Mouse (Mus musculus) heart, postnatal 36 days (tissue): ENCODE measurements at regions not wholly inside any gene's neighbourhood (a gene's known extent, or its start where the extent isn't known, plus 50 kb on each side); places are given as distances from the start of the nearest gene placed in this dataset.
"Not testable (repeated sequence)": the region's sequence is repeated elsewhere in the genome, so short reads cannot be mapped to it uniquely, and the experiment has no call there.

ENCODE experiments used
- DNase-seq, 2 experiments: peaks; one replicate each; pipeline ENCODE4 v3.0.0; 2021 to 2022
- intact Hi-C: fragments of 180-260 bp; cut with DNase I; formaldehyde crosslinking; loops from one replicate; pipeline ENCODE4 v1.15.1; 2025

- intact Hi-C loops, result not testable (repeated sequence)
- peak; percentile 4 to 17 for DNase-seq
These were observed 352.3 kb upstream of the Snrpn start for GRCm38 (mm10) chr7:60492028-60492995.

GRCm38 (mm10) chr7:60487839-60488454, 347.9 kb upstream of the Snrpn start:
- not testable (repeated sequence) for DNase-seq
- intact Hi-C loops, result loop anchor here (2.0 kb wide), 1 partner anchor 101 kb away; no protein-coding TSS in a partner anchor

GRCm38 (mm10) chr7:60450074-60450603, 310.1 kb upstream of the Snrpn start:
- DNase-seq, intact Hi-C loops: not testable (repeated sequence)

- DNase-seq, intact Hi-C loops: not testable (repeated sequence)
These were observed 309.4 kb upstream of the Snrpn start for GRCm38 (mm10) chr7:60449239-60450073.

DNA sequence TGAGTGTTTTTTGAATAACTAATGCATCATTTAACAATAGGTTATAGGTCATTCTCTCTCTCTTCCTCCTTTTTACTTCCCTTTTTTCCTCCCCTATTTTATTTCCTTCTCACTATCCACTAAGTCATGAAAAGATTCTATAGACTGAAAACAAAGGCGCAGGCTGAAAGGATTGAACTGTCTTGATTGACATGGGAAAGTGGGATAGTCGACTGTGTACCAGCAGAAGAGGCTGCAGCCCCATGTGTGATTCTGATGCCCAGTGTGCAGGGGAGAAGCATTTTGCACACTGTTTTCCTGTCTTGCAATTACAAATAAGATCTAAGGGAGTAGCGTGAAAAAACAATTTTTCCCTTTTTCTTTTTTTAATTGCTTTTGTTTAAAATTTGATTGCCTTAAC, 298.8 kb upstream of the Snrpn start:
- intact Hi-C loops, result no loop called here
- no peak for DNase-seq

DNA sequence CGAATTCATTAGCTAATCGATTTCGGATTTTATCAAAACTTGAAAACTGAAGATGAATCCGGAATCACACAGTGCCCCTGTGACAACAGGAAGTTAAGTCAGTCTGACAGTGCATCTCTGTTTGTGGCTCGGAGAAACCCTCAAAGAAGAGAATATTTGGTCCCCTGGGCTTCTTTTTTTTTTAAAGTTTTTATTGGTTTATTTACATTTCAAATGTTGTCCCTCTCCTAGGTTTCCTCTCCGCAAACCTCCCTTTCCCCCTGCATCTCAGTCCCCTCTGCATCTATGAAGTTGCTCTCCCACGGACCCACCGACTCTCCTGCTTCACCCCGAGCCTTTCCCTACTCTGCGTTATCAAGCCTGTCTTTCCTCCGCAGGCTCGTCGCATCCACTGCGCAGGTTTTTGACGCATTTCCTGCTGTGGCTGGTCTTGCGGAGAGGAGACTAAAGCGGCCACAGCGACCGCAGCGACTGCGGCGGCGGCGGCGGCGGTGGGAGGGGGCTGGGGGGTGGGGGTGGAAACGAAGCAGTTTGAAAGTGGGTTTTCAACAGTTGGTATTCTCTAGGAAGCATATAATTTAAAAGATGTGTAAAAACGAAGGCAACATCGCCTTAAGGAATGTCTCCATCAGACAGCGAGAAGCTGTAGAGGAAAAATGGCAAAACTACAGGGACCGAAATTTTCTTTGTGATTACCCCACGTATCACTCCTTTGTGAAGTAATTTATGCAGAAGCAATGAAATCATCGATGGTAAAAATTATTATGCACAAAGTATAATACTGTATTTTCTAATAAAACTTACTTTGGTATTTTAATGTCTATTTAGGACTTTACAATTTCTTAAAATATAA, 251.2 kb upstream of the Snrpn start:
- DNase-seq, result peak; percentile 3 to 4
- intact Hi-C loops, result not testable (repeated sequence)

GRCm38 (mm10) chr7:60386957-60387356, 246.9 kb upstream of the Snrpn start:
- intact Hi-C loops, result loop anchor here (2.0 kb wide), 1 partner anchor 100 kb away; no protein-coding TSS in a partner anchor

DNA sequence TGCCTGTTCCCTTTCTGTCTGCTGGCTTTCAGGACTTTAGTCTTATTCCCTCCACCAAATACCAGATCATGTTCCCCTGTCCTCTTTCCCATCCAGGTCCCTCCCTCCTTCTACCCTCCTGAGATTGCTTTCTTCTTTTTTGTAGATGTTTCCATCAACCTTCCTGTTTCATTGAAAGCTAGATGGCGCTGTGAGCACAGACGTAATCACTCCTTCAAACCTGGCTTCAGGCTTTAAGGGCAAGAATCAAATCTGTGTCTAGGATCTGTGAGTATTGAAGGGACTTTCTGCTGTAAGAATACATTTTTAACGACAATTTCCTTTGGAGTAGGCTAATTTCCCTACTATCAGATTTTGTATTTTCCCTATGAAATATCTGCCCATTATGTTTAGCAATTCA, 234.0 kb upstream of the Snrpn start:
- intact Hi-C loops, DNase-seq: not testable (repeated sequence)

More at GRCm38 (mm10) chr7:60386957-60387356, 246.9 kb upstream of the Snrpn start:
- not testable (repeated sequence) for DNase-seq

- DNase-seq, intact Hi-C loops: not testable (repeated sequence)
These were observed 212.2 kb upstream of the Snrpn start for GRCm38 (mm10) chr7:60352206-60352605.
